Comparison of ENCODE assay signal across 19 mouse cellular contexts in genomic region chr11:75901339-75901738, GRCm38 (mm10). TPM values are rescaled to one million over a fixed set of nuclear protein-coding genes. Genes with fewer than 3 reads are reported as not detected.
DNase-seq lines count a peak whose midpoint lies in the region; ATAC-seq lines count a peak whose summit lies in the region.
"Had no signal": no experiment of that assay in that cellular context is flagged by ENCODE, and none has a peak within 500 bp of the region (broad histone marks: within the 10 kb centered on the region; RNA-seq: fewer than 3 reads in every experiment).

No protein-coding gene starts in this region.

- H3K27ac ChIP-seq in forebrain, embryonic 16.5 days (ENCODE audit: low read length): no peak overlapping the region
- no peak overlapping the region for H3K27ac ChIP-seq in midbrain, embryonic 15.5 days
- H3K27ac ChIP-seq: embryonic facial prominence, embryonic 13.5 days; kidney, postnatal 0 days; layer of hippocampus, adult 2 months; neural tube, embryonic 13.5 days had no signal

- no peaks in the 10 kb centered on the region for H3K9me3 ChIP-seq in forebrain, embryonic 16.5 days (ENCODE audit: control insufficient read depth, low read length)
- no peaks in the 10 kb centered on the region for H3K9me3 ChIP-seq in midbrain, embryonic 15.5 days
- H3K9me3 ChIP-seq: embryonic facial prominence, embryonic 13.5 days; neural tube, embryonic 13.5 days had no signal

- no peak overlapping the region for H3K4me2 ChIP-seq in forebrain, embryonic 16.5 days (ENCODE audit: low read length)
- no peak overlapping the region for H3K4me2 ChIP-seq in midbrain, embryonic 15.5 days
- H3K4me2 ChIP-seq: embryonic facial prominence, embryonic 13.5 days; heart, embryonic 11.5 days; neural tube, embryonic 13.5 days had no signal

- peaks cover 12% of the 10 kb centered on the region; the same call in 1 of the 2 replicates for H3K4me1 ChIP-seq in forebrain, embryonic 16.5 days (replicated peaks; ENCODE audit: control insufficient read depth, insufficient read depth, low read length)
- peaks cover 22% of the 10 kb centered on the region for H3K4me1 ChIP-seq in midbrain, embryonic 15.5 days

- H3K4me3 ChIP-seq in forebrain, embryonic 16.5 days (replicated peaks; ENCODE audit: low read length): no peak overlapping the region
- no peak overlapping the region for H3K4me3 ChIP-seq in midbrain, embryonic 15.5 days
- H3K4me3 ChIP-seq: embryonic facial prominence, embryonic 13.5 days; layer of hippocampus, adult 2 months; neural tube, embryonic 13.5 days had no signal

- no peak for ATAC-seq in cerebellum, adult (ENCODE audit: insufficient number of reproducible peaks, low FRiP score, low TSS enrichment)
- ATAC-seq in forebrain, embryonic 16.5 days: peak; percentile 38; the same call in 1 of the 2 replicates
- 0 out of 2 replicates have a peak, but pooled peaks have one; percentile 27 for ATAC-seq in midbrain, embryonic 15.5 days (replicated peaks)
- ATAC-seq: intestine, postnatal 0 days had no signal

- intact Hi-C loops in left cerebral cortex, postnatal 14 days (cut with DNase I): loop anchor here (5.0 kb wide), 1 partner anchor 119 kb away; no protein-coding TSS in a partner anchor

- DNase-seq in cerebellum, adult 18-20 months: peak; percentile 29 to 34
- peak; percentile 26 to 27 for DNase-seq in left cerebral cortex, postnatal 14 days (ENCODE audit: low spot score in 2 of 2)
- no peak for DNase-seq in left cerebral cortex, adult 8-10 months (ENCODE audit: low spot score in 2 of 2)
- no peak for DNase-seq in B cell, adult 2 months
- DNase-seq in testis, postnatal 14 days (ENCODE audit: low spot score): no peak
- DNase-seq: gastrocnemius, postnatal 10 days; liver; lung, adult 18-20 months; lung, postnatal 4 days; thymus, postnatal 36 days had no signal

- no peak overlapping the region for H3K9ac ChIP-seq in forebrain, embryonic 16.5 days (replicated peaks; ENCODE audit: low read depth, low read length)
- H3K9ac ChIP-seq in midbrain, embryonic 15.5 days: no peak overlapping the region
- H3K9ac ChIP-seq: embryonic facial prominence, embryonic 13.5 days; neural tube, embryonic 13.5 days had no signal

- no peaks in the 10 kb centered on the region for H3K36me3 ChIP-seq in forebrain, embryonic 16.5 days (ENCODE audit: control insufficient read depth, insufficient read depth)
- H3K36me3 ChIP-seq in midbrain, embryonic 15.5 days (replicated peaks): no peaks in the 10 kb centered on the region
- H3K36me3 ChIP-seq: embryonic facial prominence, embryonic 13.5 days; neural tube, embryonic 13.5 days had no signal

- 22% methylated on average over 6 of the region's 6 CpGs for WGBS in forebrain, embryonic 16.5 days
- WGBS in midbrain, embryonic 15.5 days: 40% methylated on average over 6 of the region's 6 CpGs

- H3K27me3 ChIP-seq in forebrain, embryonic 16.5 days (replicated peaks; ENCODE audit: control insufficient read depth, insufficient read depth, low read length): no peaks in the 10 kb centered on the region
- no peaks in the 10 kb centered on the region for H3K27me3 ChIP-seq in midbrain, embryonic 15.5 days (replicated peaks)
- H3K27me3 ChIP-seq: embryonic facial prominence, embryonic 13.5 days; neural tube, embryonic 13.5 days had no signal

RNA-seq across cellular contexts. Expression of gene Rph3al, which starts 36.9 kb away (rescaled TPM):
- total RNA-seq in left cerebral cortex, postnatal 14 days (2021): 1 to 10 TPM; 2.9 to 3.4 TPM
- 1 to 10 TPM; 2.5 to 3.7 (median 3.5) TPM for total RNA-seq in left cerebral cortex, adult 8-10 months (2022)
- polyA plus RNA-seq in forebrain, embryonic 16.5 days (2015; fragmentation: Nextera tagmentation; extraction: Ambion mirVana): 1.1 and 2.0 TPM in 2 replicates
- 3.2 and 3.8 TPM in 2 replicates for polyA plus RNA-seq in midbrain, embryonic 15.5 days (2015; fragmentation: Nextera tagmentation; extraction: Ambion mirVana)

Comparison
In these comparisons a context has a peak if more than half of its experiments do, and no peak if none do; other contexts are left out.
1. DNase-seq: peak in cerebellum, adult 18-20 months (2 of 2) and left cerebral cortex, postnatal 14 days (2 of 2); none in left cerebral cortex, adult 8-10 months (0 of 2), B cell, adult 2 months (0 of 2) and testis, postnatal 14 days (single experiment).